25 mouse cellular contexts compared by ENCODE assay signal in the genomic region with DNA sequence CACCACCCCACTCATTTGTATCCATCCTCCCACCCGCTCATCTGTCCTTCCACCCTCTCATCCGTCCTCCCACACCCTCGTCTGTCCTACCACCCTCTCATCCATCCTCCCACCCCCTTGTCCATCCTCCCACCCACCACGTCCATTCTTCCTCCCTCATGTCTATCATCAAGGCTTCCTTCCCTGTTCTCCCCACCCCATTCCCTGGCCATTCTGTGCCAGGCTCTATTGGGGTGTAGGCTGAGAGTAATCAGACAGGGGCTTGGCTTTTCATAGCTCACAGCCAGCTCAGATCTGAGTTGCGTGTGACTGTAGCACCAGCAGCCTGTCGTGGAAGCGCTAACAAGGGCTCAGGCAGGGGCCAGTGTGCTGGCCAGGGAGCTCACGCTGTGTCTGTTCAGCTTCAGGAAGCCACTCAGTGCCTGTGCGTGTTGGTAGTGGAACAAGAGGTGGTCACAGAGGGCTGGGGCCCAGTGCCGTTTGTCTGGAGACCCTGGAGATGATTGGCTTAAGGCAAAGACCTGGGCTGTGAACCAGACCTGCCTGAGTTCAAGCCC. TPM values are rescaled to one million over a fixed set of nuclear protein-coding genes. Genes with fewer than 3 reads are reported as not detected.
DNase-seq lines count a peak whose midpoint lies in the region; ATAC-seq and TF ChIP-seq lines count a peak whose summit lies in the region.
"Had no signal": no experiment of that assay in that cellular context is flagged by ENCODE, and none has a peak within 500 bp of the region (broad histone marks: within the 10 kb centered on the region; RNA-seq: fewer than 3 reads in every experiment).

No protein-coding gene starts in this region.

- no peak overlapping the region for H3K9ac ChIP-seq in heart, adult 2 months (ENCODE audit: low read depth, low read length)
- no peak overlapping the region for H3K9ac ChIP-seq in heart, embryonic 12.5 days
- H3K9ac ChIP-seq in hindbrain, postnatal 0 days (replicated peaks; ENCODE audit: low read length) = 0 out of 2 replicates have a peak overlapping the region, but pooled peaks have one; percentile 24
- H3K9ac ChIP-seq in hindbrain, embryonic 11.5 days (ENCODE audit: low read depth, low read length) = no peak overlapping the region
- H3K9ac ChIP-seq: forebrain, embryonic 13.5 days; hindbrain, embryonic 13.5 days; kidney, embryonic 15.5 days; midbrain, embryonic 13.5 days; stomach, embryonic 15.5 days had no signal

- peaks cover 9% of the 10 kb centered on the region; the same call in 1 of the 2 replicates for H3K36me3 ChIP-seq in heart, adult 2 months (ENCODE audit: control insufficient read depth, insufficient read depth, low read length)
- no peaks in the 10 kb centered on the region for H3K36me3 ChIP-seq in heart, embryonic 12.5 days
- no peaks in the 10 kb centered on the region for H3K36me3 ChIP-seq in hindbrain, postnatal 0 days (ENCODE audit: insufficient read depth, low read length)
- H3K36me3 ChIP-seq in hindbrain, embryonic 11.5 days (ENCODE audit: control insufficient read depth, insufficient read depth, low read length) = no peaks in the 10 kb centered on the region
- H3K36me3 ChIP-seq: hindbrain, embryonic 13.5 days; kidney, embryonic 15.5 days; midbrain, embryonic 13.5 days; stomach, embryonic 15.5 days had no signal

- no peaks in the 10 kb centered on the region for H3K27me3 ChIP-seq in heart, adult 2 months (ENCODE audit: control insufficient read depth, insufficient read depth, low read length)
- no peaks in the 10 kb centered on the region for H3K27me3 ChIP-seq in heart, embryonic 12.5 days (replicated peaks)
- no peaks in the 10 kb centered on the region for H3K27me3 ChIP-seq in hindbrain, postnatal 0 days (ENCODE audit: insufficient read depth, low read length)
- no peaks in the 10 kb centered on the region for H3K27me3 ChIP-seq in hindbrain, embryonic 11.5 days (ENCODE audit: control insufficient read depth, insufficient read depth, low read length)
- H3K27me3 ChIP-seq: forebrain, embryonic 13.5 days; hindbrain, embryonic 13.5 days; kidney, embryonic 15.5 days; megakaryocyte, embryonic 14.5 days; midbrain, embryonic 13.5 days; Patski; stomach, embryonic 15.5 days had no signal

- H3K79me2 ChIP-seq in heart, adult 2 months (replicated peaks; ENCODE audit: control insufficient read depth, insufficient read depth, low read length) = no peaks in the 10 kb centered on the region

- peaks cover 41% of the 10 kb centered on the region for H3K4me1 ChIP-seq in heart, adult 2 months (ENCODE audit: control insufficient read depth, insufficient read depth, low read length)
- peaks cover 39% of the 10 kb centered on the region for H3K4me1 ChIP-seq in heart, embryonic 12.5 days (replicated peaks)
- peaks cover 10% of the 10 kb centered on the region for H3K4me1 ChIP-seq in hindbrain, postnatal 0 days (ENCODE audit: insufficient read depth, low read length)
- H3K4me1 ChIP-seq in hindbrain, embryonic 11.5 days (replicated peaks; ENCODE audit: control insufficient read depth, insufficient read depth, low read length) = peaks cover 5% of the 10 kb centered on the region
- H3K4me1 ChIP-seq in brown adipose tissue, adult 24 weeks (ENCODE audit: control insufficient read depth, insufficient read depth, insufficient read length, low read length) = peaks cover 59% of the 10 kb centered on the region

- no peak overlapping the region for H3K4me3 ChIP-seq in heart, adult 2 months
- no peak overlapping the region for H3K4me3 ChIP-seq in heart, embryonic 12.5 days
- H3K4me3 ChIP-seq in hindbrain, postnatal 0 days (ENCODE audit: low read length) = no peak overlapping the region
- H3K4me3 ChIP-seq in hindbrain, embryonic 11.5 days (ENCODE audit: low read depth, low read length) = no peak overlapping the region
- H3K4me3 ChIP-seq in brown adipose tissue, adult 24 weeks (ENCODE audit: insufficient read depth, low read depth, low read length) = no peak overlapping the region
- H3K4me3 ChIP-seq: erythroblast, embryonic 14.5 days; forebrain, embryonic 13.5 days; hindbrain, embryonic 13.5 days; kidney, embryonic 15.5 days; megakaryocyte, embryonic 14.5 days; midbrain, embryonic 13.5 days; stomach, embryonic 15.5 days had no signal

- H3K9me3 ChIP-seq in heart, embryonic 12.5 days (replicated peaks) = no peaks in the 10 kb centered on the region
- H3K9me3 ChIP-seq in hindbrain, postnatal 0 days (ENCODE audit: low read length) = no peaks in the 10 kb centered on the region
- H3K9me3 ChIP-seq in hindbrain, embryonic 11.5 days (ENCODE audit: control insufficient read depth, low read length) = no peaks in the 10 kb centered on the region
- H3K9me3 ChIP-seq: forebrain, embryonic 13.5 days; hindbrain, embryonic 13.5 days; kidney, embryonic 15.5 days; megakaryocyte, embryonic 14.5 days; midbrain, embryonic 13.5 days; stomach, embryonic 15.5 days had no signal

- TF ChIP-seq EP300 in heart, adult 2 months (IDR thresholded peaks at IDR 0.05; ENCODE audit: insufficient read depth, low read depth, low read length) = no peak

- DNase-seq in CD4-positive, CD25-positive, alpha-beta regulatory T cell, adult 2 months (ENCODE audit: low read depth, low spot score) = peak; percentile 11
- DNase-seq in heart, adult 2 months = no peak
- DNase-seq in hindbrain, postnatal 0 days (ENCODE audit: low spot score) = no peak
- no peak for DNase-seq in hindbrain, embryonic 11.5 days (ENCODE audit: low spot score)
- DNase-seq: adrenal gland, postnatal 10 days; cerebellum, adult 11 months; cerebellum, adult 9-10 months; kidney, adult 18-20 months; thymus, postnatal 14 days had no signal

- TF ChIP-seq CTCF in heart, adult 2 months (IDR thresholded peaks at IDR 0.05) = no peak
- TF ChIP-seq CTCF in hindbrain, postnatal 0 days (IDR thresholded peaks at IDR 0.05; ENCODE audit: low read depth) = no peak

- ATAC-seq in CD4-positive, CD25-positive, alpha-beta regulatory T cell, adult 4 months = no peak
- ATAC-seq in heart, embryonic 12.5 days (ENCODE audit: insufficient number of reproducible peaks, low FRiP score) = no peak
- no peak for ATAC-seq in hindbrain, postnatal 0 days
- ATAC-seq in hindbrain, embryonic 11.5 days (ENCODE audit: low FRiP score) = no peak
- ATAC-seq: forebrain, embryonic 13.5 days; midbrain, embryonic 13.5 days; Patski had no signal

- peak overlapping the region; percentile 32 for H3K27ac ChIP-seq in heart, adult 2 months
- H3K27ac ChIP-seq in heart, embryonic 12.5 days (ENCODE audit: poor library complexity, severe bottlenecking) = no peak overlapping the region
- H3K27ac ChIP-seq in hindbrain, postnatal 0 days = 0 out of 2 replicates have a peak overlapping the region, but pooled peaks have one; percentile 3
- no peak overlapping the region for H3K27ac ChIP-seq in hindbrain, embryonic 11.5 days (ENCODE audit: low read depth, low read length)
- peak overlapping the region; percentile 38 for H3K27ac ChIP-seq in brown adipose tissue, adult 24 weeks (replicated peaks; ENCODE audit: low read depth, low read length)
- H3K27ac ChIP-seq: forebrain, embryonic 13.5 days; hindbrain, embryonic 13.5 days; kidney, embryonic 15.5 days; midbrain, embryonic 13.5 days; stomach, embryonic 15.5 days had no signal

- TF ChIP-seq POLR2A in heart, adult 2 months (IDR thresholded peaks at IDR 0.05; ENCODE audit: insufficient read depth, low read depth, low read length) = no peak

- 59% methylated on average over 10 of the region's 10 CpGs for WGBS in heart, adult 2 months
- WGBS in heart, embryonic 12.5 days = 65% methylated on average over 10 of the region's 10 CpGs
- 61% methylated on average over 10 of the region's 10 CpGs for WGBS in hindbrain, postnatal 0 days
- WGBS in hindbrain, embryonic 11.5 days = 79% methylated on average over 10 of the region's 10 CpGs

- intact Hi-C loops in heart, adult 2 months (cut with DNase I) = no loop called here

- H3K4me2 ChIP-seq in heart, embryonic 12.5 days = no peak overlapping the region
- H3K4me2 ChIP-seq in hindbrain, postnatal 0 days (ENCODE audit: low read depth, low read length) = no peak overlapping the region
- H3K4me2 ChIP-seq in hindbrain, embryonic 11.5 days (replicated peaks; ENCODE audit: low read depth, low read length) = no peak overlapping the region
- H3K4me2 ChIP-seq: forebrain, embryonic 13.5 days; hindbrain, embryonic 13.5 days; kidney, embryonic 15.5 days; midbrain, embryonic 13.5 days; stomach, embryonic 15.5 days had no signal

RNA-seq across cellular contexts. Expression of gene Stk10, which starts 14.4 kb away (rescaled TPM):
- 100 to 1,000 TPM in 1 of 2 experiments, 10 to 100 TPM in 1; 84.0 to 217 TPM for polyA plus RNA-seq in CD4-positive, CD25-positive, alpha-beta regulatory T cell, adult 4 months (2017; shearing (Covaris generic))
- total RNA-seq in heart, adult 2 months (2021) = 10 to 100 TPM in 1 of 2 experiments, 1 to 10 TPM in 1; 9.2 to 10.1 TPM
- 8.4 and 9.8 TPM in 2 replicates for polyA plus RNA-seq in heart, adult 2 months (2012; rRNA removed)
- polyA plus RNA-seq in heart, embryonic 12.5 days (2016; fragmentation: Nextera tagmentation; extraction: Ambion mirVana) = 2.9 and 3.2 TPM in 2 replicates
- total RNA-seq in hindbrain, postnatal 0 days (2014; rRNA removed) = 4.5 and 10.8 TPM in 2 replicates
- 1.1 and 1.2 TPM in 2 replicates for polyA plus RNA-seq in hindbrain, postnatal 0 days (2015; fragmentation: Nextera tagmentation; extraction: Ambion mirVana)
- polyA plus RNA-seq in hindbrain, embryonic 11.5 days (2014; fragmentation: Nextera tagmentation; extraction: Ambion mirVana) = 1.3 and 2.3 TPM in 2 replicates
- polyA plus RNA-seq in brown adipose tissue, adult 24 weeks (2012; ENCODE audit: insufficient read depth, insufficient read length, missing spikeins) = 4.3 and 5.5 TPM in 2 replicates

RNA-seq across cellular contexts. Expression of gene Efcab9, which starts 15.6 kb away (rescaled TPM):
- 1 to 10 TPM in 1 of 2 experiments, under 1 TPM in 1; 0.87 to 1.1 TPM for polyA plus RNA-seq in CD4-positive, CD25-positive, alpha-beta regulatory T cell, adult 4 months (2017; shearing (Covaris generic))
- not detected for total RNA-seq in heart, adult 2 months (2021)
- not detected in 2 replicates for polyA plus RNA-seq in heart, adult 2 months (2012; rRNA removed)
- polyA plus RNA-seq in heart, embryonic 12.5 days (2016; fragmentation: Nextera tagmentation; extraction: Ambion mirVana) = 0.31 and 0.36 TPM in 2 replicates
- total RNA-seq in hindbrain, postnatal 0 days (2014; rRNA removed) = not detected in 2 replicates
- polyA plus RNA-seq in hindbrain, postnatal 0 days (2015; fragmentation: Nextera tagmentation; extraction: Ambion mirVana) = 0.38 TPM in 1 of 2 replicates, not detected in the other
- 0.28 TPM in 1 of 2 replicates, not detected in the other for polyA plus RNA-seq in hindbrain, embryonic 11.5 days (2014; fragmentation: Nextera tagmentation; extraction: Ambion mirVana)
- polyA plus RNA-seq in brown adipose tissue, adult 24 weeks (2012; ENCODE audit: insufficient read depth, insufficient read length, missing spikeins) = not detected in 2 replicates
- total RNA-seq: common myeloid progenitor, adult 5-6 weeks; heart, adult 8-10 months; liver, adult 2 months had no signal
- polyA plus RNA-seq: erythroblast, embryonic 14.5 days; hindbrain, embryonic 13.5 days; limb, embryonic 11.5 days; liver, adult 2 months; neural tube, embryonic 14.5 days had no signal

Comparison
In these comparisons a context has a peak if more than half of its experiments do, and no peak if none do; other contexts are left out.
1. H3K27ac ChIP-seq: peak in heart, adult 2 months (single experiment), hindbrain, postnatal 0 days (single experiment) and brown adipose tissue, adult 24 weeks (single experiment); none in heart, embryonic 12.5 days (single experiment) and hindbrain, embryonic 11.5 days (single experiment).